Mouse (Mus musculus): ENCODE results near the gene Trim71. TPM values are rescaled to one million over a fixed set of nuclear protein-coding genes. Genes with fewer than 3 reads are reported as not detected.

The Trim71 gene
- polyA plus RNA-seq, 1 experiment from 2014 or later: 0.46 TPM

- Histone ChIP-seq H3K27ac (no peak overlapping the region), H3K27me3 (ENCODE audit: insufficient read depth, low read length) (peaks cover 39% of the 10 kb centered on the region), H3K36me3 (ENCODE audit: insufficient read depth, low read length) (no peaks in the 10 kb centered on the region), H3K4me1 (replicated peaks; ENCODE audit: insufficient read depth, low read length) (peaks cover 17% of the 10 kb centered on the region; the same call in 1 of the 2 replicates), H3K9me3 (replicated peaks; ENCODE audit: low read length) (no peaks in the 10 kb centered on the region), H3K4me2 (ENCODE audit: low read length) (peak overlapping the region; percentile 99), H3K4me3 (replicated peaks; ENCODE audit: low read depth, low read length) (peak overlapping the region; percentile 56), H3K9ac (ENCODE audit: low read depth, low read length) (no peak overlapping the region)
- ATAC-seq (replicated peaks; ENCODE audit: low FRiP score, low read depth) (no peak), DNase-seq (ENCODE audit: low spot score) (no peak)
- no peak for TF ChIP-seq CTCF (IDR thresholded peaks at IDR 0.05; ENCODE audit: low read depth)
- 5% methylated on average over 36 of the region's 36 CpGs for WGBS
Measured at GRCm38 (mm10) chr9:114560771-114561670, 3.1 kb downstream of the Trim71 start.

GRCm38 (mm10) chr9:114560141-114560540 lies 4.0 kb downstream of the Trim71 start:
- H3K4me2 ChIP-seq (ENCODE audit: low read length): no peak overlapping the region
- DNase-seq (ENCODE audit: low spot score): no peak
- no peak overlapping the region for H3K9ac ChIP-seq (ENCODE audit: low read depth, low read length)
- 30% methylated on average over 7 of the region's 7 CpGs for WGBS
- H3K27ac ChIP-seq: no peak overlapping the region
- no peak for TF ChIP-seq CTCF (IDR thresholded peaks at IDR 0.05; ENCODE audit: low read depth)
- H3K4me3 ChIP-seq (replicated peaks; ENCODE audit: low read depth, low read length): no peak overlapping the region
- H3K27me3 ChIP-seq (ENCODE audit: insufficient read depth, low read length): peaks cover 39% of the 10 kb centered on the region
- no peaks in the 10 kb centered on the region for H3K9me3 ChIP-seq (replicated peaks; ENCODE audit: low read length)
- no peaks in the 10 kb centered on the region for H3K36me3 ChIP-seq (ENCODE audit: insufficient read depth, low read length)
- peaks cover 17% of the 10 kb centered on the region; the same call in 1 of the 2 replicates for H3K4me1 ChIP-seq (replicated peaks; ENCODE audit: insufficient read depth, low read length)
- no peak for ATAC-seq (replicated peaks; ENCODE audit: low FRiP score, low read depth)

GRCm38 (mm10) chr9:114557086-114557485 lies 7.1 kb downstream of the Trim71 start:
- no peak overlapping the region for H3K9ac ChIP-seq (ENCODE audit: low read depth, low read length)
- no peaks in the 10 kb centered on the region for H3K9me3 ChIP-seq (replicated peaks; ENCODE audit: low read length)
- peaks cover 25% of the 10 kb centered on the region for H3K27me3 ChIP-seq (ENCODE audit: insufficient read depth, low read length)
- no peaks in the 10 kb centered on the region for H3K36me3 ChIP-seq (ENCODE audit: insufficient read depth, low read length)
- TF ChIP-seq CTCF (IDR thresholded peaks at IDR 0.05; ENCODE audit: low read depth): no peak
- H3K4me3 ChIP-seq (replicated peaks; ENCODE audit: low read depth, low read length): no peak overlapping the region
- DNase-seq (ENCODE audit: low spot score) (no peak), ATAC-seq (replicated peaks; ENCODE audit: low FRiP score, low read depth) (no peak)
- no peak overlapping the region for H3K27ac ChIP-seq
- no peak overlapping the region for H3K4me2 ChIP-seq (ENCODE audit: low read length)
- H3K4me1 ChIP-seq (replicated peaks; ENCODE audit: insufficient read depth, low read length): peaks cover 6% of the 10 kb centered on the region; the same call in 1 of the 2 replicates
- whole genome bisulfite sequencing: 41% methylated on average over 7 of the region's 7 CpGs

GRCm38 (mm10) chr9:114556276-114556855 lies 7.8 kb downstream of the Trim71 start:
- Histone ChIP-seq H3K4me1 (replicated peaks; ENCODE audit: insufficient read depth, low read length) (peaks cover 4% of the 10 kb centered on the region; the same call in 1 of the 2 replicates), H3K27me3 (ENCODE audit: insufficient read depth, low read length) (peaks cover 19% of the 10 kb centered on the region; the same call in 1 of the 2 replicates), H3K4me3 (replicated peaks; ENCODE audit: low read depth, low read length) (no peak overlapping the region), H3K4me2 (ENCODE audit: low read length) (no peak overlapping the region), H3K36me3 (ENCODE audit: insufficient read depth, low read length) (no peaks in the 10 kb centered on the region), H3K9ac (ENCODE audit: low read depth, low read length) (no peak overlapping the region), H3K27ac (no peak overlapping the region), H3K9me3 (replicated peaks; ENCODE audit: low read length) (no peaks in the 10 kb centered on the region)
- ATAC-seq (replicated peaks; ENCODE audit: low FRiP score, low read depth): no peak
- no peak for TF ChIP-seq CTCF (IDR thresholded peaks at IDR 0.05; ENCODE audit: low read depth)
- WGBS: 60% methylated on average over 10 of the region's 10 CpGs
- no peak for DNase-seq (ENCODE audit: low spot score)

- 60% methylated on average over 5 of the region's 5 CpGs for WGBS
- Histone ChIP-seq H3K4me3 (replicated peaks; ENCODE audit: low read depth, low read length) (no peak overlapping the region), H3K27me3 (ENCODE audit: insufficient read depth, low read length) (0 out of 2 replicates have a peak, but pooled peaks cover 3% of the 10 kb centered on the region), H3K4me2 (ENCODE audit: low read length) (no peak overlapping the region), H3K4me1 (replicated peaks; ENCODE audit: insufficient read depth, low read length) (peaks cover 4% of the 10 kb centered on the region; the same call in 1 of the 2 replicates), H3K36me3 (ENCODE audit: insufficient read depth, low read length) (no peaks in the 10 kb centered on the region), H3K9ac (ENCODE audit: low read depth, low read length) (no peak overlapping the region), H3K9me3 (replicated peaks; ENCODE audit: low read length) (no peaks in the 10 kb centered on the region), H3K27ac (no peak overlapping the region)
- no peak for DNase-seq (ENCODE audit: low spot score)
- TF ChIP-seq CTCF (IDR thresholded peaks at IDR 0.05; ENCODE audit: low read depth): no peak
- ATAC-seq (replicated peaks; ENCODE audit: low FRiP score, low read depth): 0 out of 2 replicates have a peak, but pooled peaks have one; percentile 44
Measured at GRCm38 (mm10) chr9:114554355-114554979, 9.7 kb downstream of the Trim71 start.

- DNase-seq (ENCODE audit: low spot score) (no peak), ATAC-seq (replicated peaks; ENCODE audit: low FRiP score, low read depth) (no peak)
- Histone ChIP-seq H3K9ac (ENCODE audit: low read depth, low read length) (no peak overlapping the region), H3K4me1 (replicated peaks; ENCODE audit: insufficient read depth, low read length) (peaks cover 4% of the 10 kb centered on the region; the same call in 1 of the 2 replicates), H3K4me3 (replicated peaks; ENCODE audit: low read depth, low read length) (no peak overlapping the region), H3K36me3 (ENCODE audit: insufficient read depth, low read length) (no peaks in the 10 kb centered on the region), H3K27ac (no peak overlapping the region), H3K27me3 (ENCODE audit: insufficient read depth, low read length) (no peaks in the 10 kb centered on the region), H3K4me2 (ENCODE audit: low read length) (no peak overlapping the region), H3K9me3 (replicated peaks; ENCODE audit: low read length) (no peaks in the 10 kb centered on the region)
- no peak for TF ChIP-seq CTCF (IDR thresholded peaks at IDR 0.05; ENCODE audit: low read depth)
Measured at GRCm38 (mm10) chr9:114553828-114554227, 10.3 kb downstream of the Trim71 start.
